Mouse (Mus musculus) midbrain, embryonic 16.5 days (tissue): Measurements from ENCODE around the gene Gm10959. TPM values are rescaled to one million over a fixed set of nuclear protein-coding genes. Genes with fewer than 3 reads are reported as not detected.

Experiments used
- ATAC-seq: fragments of 200-750 bp; cut with Nextera tagmentation; 2 replicates; pipeline ENCODE4 v1.8.0; 2017; ENCODE audit warnings: moderate TSS enrichment
- H3K27ac ChIP-seq: fragments of 300-500 bp; sonication (generic); 2 replicates; pipeline ENCODE4 v1.5.1; 2014; ENCODE audit warnings: mild to moderate bottlenecking, low read length, mixed read lengths
- H3K27me3 ChIP-seq: fragments of 300-500 bp; sonication (generic); 2 replicates; pipeline ENCODE4 v1.6.1; 2014; ENCODE audit warnings: low read depth, low read length, mixed read lengths; ENCODE audit not compliant: control insufficient read depth, insufficient read depth
- H3K36me3 ChIP-seq: fragments of 300-500 bp; sonication (generic); 2 replicates; pipeline ENCODE4 v1.6.1; 2014; ENCODE audit warnings: mild to moderate bottlenecking, low read length, moderate library complexity, mixed read lengths; ENCODE audit not compliant: control insufficient read depth, insufficient read depth
- H3K4me1 ChIP-seq: fragments of 300-500 bp; sonication (generic); 2 replicates; pipeline ENCODE4 v1.6.1; 2014; ENCODE audit warnings: mild to moderate bottlenecking, low read length, mixed read lengths; ENCODE audit not compliant: control insufficient read depth, insufficient read depth
- H3K4me2 ChIP-seq: fragments of 300-500 bp; sonication (generic); 2 replicates; pipeline ENCODE4 v1.6.1; 2014; ENCODE audit warnings: mild to moderate bottlenecking, low read length, mixed read lengths
- H3K4me3 ChIP-seq: fragments of 300-500 bp; sonication (generic); 2 replicates; pipeline ENCODE4 v1.5.1; 2014; ENCODE audit warnings: low read depth, mild to moderate bottlenecking, low read length, moderate library complexity, mixed read lengths
- H3K9ac ChIP-seq: fragments of 300-500 bp; sonication (generic); 2 replicates; pipeline ENCODE4 v1.6.1; 2014; ENCODE audit warnings: low read depth, low read length, mixed read lengths
- H3K9me3 ChIP-seq: fragments of 300-500 bp; sonication (generic); replicated peaks from 2 replicates; pipeline ENCODE4 v1.6.1; 2014; ENCODE audit warnings: mild to moderate bottlenecking, low read length, mixed read lengths; ENCODE audit not compliant: control insufficient read depth, poor library complexity, severe bottlenecking
- WGBS: fragments of 180-500 bp; shearing (Covaris S2); extraction: QIAGEN DNeasy Blood & Tissue Kit; methylation state at CpG from one replicate; pipeline ENCODE4 v1.1.7; 2014; 5-methylcytosine and 5-hydroxymethylcytosine counted together
- polyA plus RNA-seq: library from polyadenylated mRNA; unstranded; fragments of >200 nt; fragmentation: Nextera tagmentation; extraction: Ambion mirVana; gene quantifications from 2 replicates; pipeline ENCODE4 v1.2.1, GENCODE M21; 2015

Gene Gm10959
- polyA plus RNA-seq, 1 experiment from 2014 or later, result not detected

DNA sequence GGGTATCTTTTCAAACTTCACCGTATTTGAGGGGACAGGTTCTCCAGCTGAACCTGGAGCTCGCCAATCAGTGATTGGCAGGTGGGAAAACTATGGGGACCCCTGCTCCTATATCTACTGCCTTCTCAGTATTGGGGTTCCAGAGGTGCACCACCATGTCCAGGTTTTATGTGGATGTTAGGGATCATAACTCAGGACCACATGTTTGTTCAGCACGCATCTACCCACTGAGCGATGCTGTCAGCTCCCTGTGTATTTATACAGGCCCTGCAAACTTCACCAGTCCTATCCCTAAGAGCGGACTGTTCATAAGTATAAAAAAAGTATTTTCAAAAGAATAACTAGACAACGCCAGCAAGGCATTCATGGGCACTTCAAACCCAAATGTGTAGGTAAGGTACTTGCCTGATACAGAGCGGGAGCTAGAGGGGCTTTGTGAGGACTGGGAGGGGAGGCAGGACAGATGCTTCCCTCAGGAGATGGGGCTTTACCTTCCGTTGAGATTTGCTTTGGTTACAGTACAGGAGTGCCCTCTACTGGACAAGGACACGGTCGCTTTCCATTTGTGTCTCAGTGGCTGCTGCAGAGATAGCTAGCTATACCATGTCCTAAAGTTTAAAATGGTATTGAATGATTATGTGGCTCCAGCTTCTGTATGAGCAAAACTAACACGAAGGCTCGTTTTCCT lies 15.3 kb downstream of the Gm10959 start:
- Histone ChIP-seq H3K36me3 (no peaks in the 10 kb centered on the region), H3K4me1 (no peaks in the 10 kb centered on the region), H3K27ac (no peak overlapping the region), H3K4me3 (no peak overlapping the region), H3K27me3 (no peaks in the 10 kb centered on the region), H3K4me2 (no peak overlapping the region), H3K9me3 (no peaks in the 10 kb centered on the region), H3K9ac (no peak overlapping the region)
- 46% methylated on average over 12 of the region's 12 CpGs for WGBS
- ATAC-seq, result peak; percentile 62

GRCm38 (mm10) chr3:122898254-122898653 lies 20.9 kb downstream of the Gm10959 start:
- no peak for ATAC-seq
- Histone ChIP-seq H3K27me3 (no peaks in the 10 kb centered on the region), H3K9ac (no peak overlapping the region)

DNA sequence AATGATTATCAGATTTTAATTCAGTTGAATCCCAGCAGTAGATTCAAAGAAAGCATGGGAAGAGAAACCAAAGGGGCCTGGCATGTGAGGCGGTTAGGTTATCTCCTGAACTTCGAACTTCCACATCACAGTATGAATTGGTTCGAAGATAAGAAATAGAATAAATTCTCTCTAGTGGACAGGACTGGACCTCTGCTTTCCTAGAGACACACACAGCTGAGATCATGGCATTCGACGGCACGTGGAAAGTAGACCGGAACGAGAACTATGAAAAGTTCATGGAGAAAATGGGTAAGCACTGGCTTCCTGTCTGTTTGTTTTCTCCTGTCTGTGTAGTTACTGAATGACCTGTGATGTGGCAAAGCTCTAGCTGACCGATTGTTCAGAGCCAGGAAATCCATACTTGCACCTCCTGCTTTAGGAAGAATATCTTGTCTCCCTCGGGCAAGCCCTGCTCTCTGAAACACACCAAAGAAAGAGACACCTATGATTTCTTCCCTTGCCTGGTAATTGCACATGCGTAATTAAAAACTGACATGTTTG lies 23.9 kb downstream of the Gm10959 start:
- H3K9me3 ChIP-seq, result no peaks in the 10 kb centered on the region
- H3K36me3 ChIP-seq, result no peaks in the 10 kb centered on the region
- H3K4me1 ChIP-seq, result no peaks in the 10 kb centered on the region
- WGBS, result 91% methylated on average over 11 of the region's 11 CpGs
- H3K4me3 ChIP-seq, result no peak overlapping the region
- no peak overlapping the region for H3K9ac ChIP-seq
- ATAC-seq, result no peak
- no peak overlapping the region for H3K4me2 ChIP-seq
- no peak overlapping the region for H3K27ac ChIP-seq
- no peaks in the 10 kb centered on the region for H3K27me3 ChIP-seq

More at GRCm38 (mm10) chr3:122898254-122898653, 20.9 kb downstream of the Gm10959 start:
- Histone ChIP-seq H3K9me3 (no peaks in the 10 kb centered on the region), H3K4me1 (no peaks in the 10 kb centered on the region), H3K4me2 (no peak overlapping the region), H3K27ac (no peak overlapping the region), H3K36me3 (no peaks in the 10 kb centered on the region), H3K4me3 (no peak overlapping the region)
- WGBS, result 68% methylated on average over 6 of the region's 6 CpGs

GRCm38 (mm10) chr3:122894772-122895171 lies 24.4 kb downstream of the Gm10959 start, which contains the start of gene Fabp2:
Gene Fabp2, plus strand, starts transcription at chr3:122895072.
- Histone ChIP-seq H3K9ac (no peak within 1 kb of the TSS), H3K27me3 (no peaks in the 10 kb centered on the region), H3K4me3 (no peak within 1 kb of the TSS), H3K4me1 (no peaks in the 10 kb centered on the region), H3K9me3 (no peaks in the 10 kb centered on the region), H3K36me3 (no peaks in the 10 kb centered on the region), H3K4me2 (no peak within 1 kb of the TSS), H3K27ac (no peak within 1 kb of the TSS)
- no peak for ATAC-seq
- 96% methylated on average over 3 of the region's 3 CpGs for WGBS

- H3K4me3 ChIP-seq, result no peak overlapping the region
- H3K4me2 ChIP-seq, result no peak overlapping the region
- H3K27me3 ChIP-seq, result no peaks in the 10 kb centered on the region
- no peak overlapping the region for H3K27ac ChIP-seq
- no peaks in the 10 kb centered on the region for H3K9me3 ChIP-seq
- no peaks in the 10 kb centered on the region for H3K4me1 ChIP-seq
- no peaks in the 10 kb centered on the region for H3K36me3 ChIP-seq
- ATAC-seq, result no peak
- H3K9ac ChIP-seq, result no peak overlapping the region
- WGBS, result 92% methylated on average over 5 of the region's 5 CpGs
Measured at GRCm38 (mm10) chr3:122888371-122888819, 30.8 kb downstream of the Gm10959 start.

- Histone ChIP-seq H3K27ac (no peak overlapping the region), H3K9ac (no peak overlapping the region), H3K36me3 (no peaks in the 10 kb centered on the region), H3K4me1 (no peaks in the 10 kb centered on the region), H3K9me3 (no peaks in the 10 kb centered on the region), H3K27me3 (no peaks in the 10 kb centered on the region), H3K4me2 (no peak overlapping the region), H3K4me3 (no peak overlapping the region)
- ATAC-seq, result no peak
- WGBS, result 81% methylated on average over 4 of the region's 4 CpGs
Measured at GRCm38 (mm10) chr3:122887505-122888301, 31.5 kb downstream of the Gm10959 start.

DNA sequence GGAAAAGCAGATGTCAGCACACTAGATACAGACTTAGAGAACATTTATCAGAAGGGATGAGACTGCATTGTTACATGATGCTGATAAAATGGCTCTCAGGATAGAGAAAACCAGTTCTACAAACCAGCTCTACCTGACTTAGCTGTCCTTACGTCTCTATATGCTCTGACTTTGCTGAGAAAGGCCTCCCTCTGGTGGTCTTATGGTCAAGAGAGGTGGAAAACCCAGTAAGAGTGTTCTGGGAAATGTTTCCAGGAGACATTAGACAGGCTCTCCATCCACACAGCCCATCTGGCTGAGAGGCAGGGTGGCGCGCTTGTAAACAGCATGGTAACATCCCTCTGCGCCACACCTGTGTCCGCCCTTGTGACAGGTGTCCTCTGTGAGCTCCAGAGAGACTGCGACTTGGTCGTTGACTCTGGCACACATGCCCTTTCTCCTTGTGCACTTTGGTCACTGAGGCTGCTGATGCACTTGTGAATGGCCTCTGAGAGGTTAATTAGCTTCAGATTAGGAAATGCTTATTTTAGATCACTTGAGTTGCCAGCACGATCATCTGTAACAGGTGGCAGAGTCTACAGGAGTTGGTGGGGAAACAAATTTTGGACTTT lies 40.4 kb downstream of the Gm10959 start:
- Histone ChIP-seq H3K9me3 (no peaks in the 10 kb centered on the region), H3K4me2 (no peak overlapping the region), H3K9ac (no peak overlapping the region), H3K4me3 (no peak overlapping the region), H3K4me1 (no peaks in the 10 kb centered on the region), H3K36me3 (no peaks in the 10 kb centered on the region), H3K27ac (no peak overlapping the region), H3K27me3 (no peaks in the 10 kb centered on the region)
- 88% methylated on average over 8 of the region's 8 CpGs for WGBS
- ATAC-seq, result no peak

DNA sequence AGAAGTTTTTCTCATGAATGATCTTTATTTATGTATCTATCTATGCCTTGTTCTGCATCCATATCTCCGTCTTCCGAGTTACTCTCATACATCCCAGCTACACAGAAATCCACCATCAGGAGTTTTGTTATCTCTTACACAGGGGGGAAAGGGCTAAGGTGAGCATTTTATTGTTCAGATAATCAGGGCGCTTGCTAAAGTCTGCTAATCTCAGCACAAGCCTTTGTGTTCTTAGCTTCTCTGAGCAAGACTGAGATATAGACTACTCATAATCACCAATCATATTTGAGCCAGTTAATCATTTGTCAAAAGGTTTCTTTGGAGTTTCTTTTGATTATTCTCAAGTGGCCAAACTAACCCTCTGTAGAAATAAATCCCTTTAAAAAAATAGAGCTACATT lies 41.6 kb downstream of the Gm10959 start:
- Histone ChIP-seq H3K27ac (no peak overlapping the region), H3K4me3 (no peak overlapping the region), H3K9me3 (no peaks in the 10 kb centered on the region), H3K4me1 (no peaks in the 10 kb centered on the region), H3K36me3 (no peaks in the 10 kb centered on the region), H3K9ac (no peak overlapping the region), H3K4me2 (no peak overlapping the region), H3K27me3 (no peaks in the 10 kb centered on the region)
- 87% methylated on average over 3 of the region's 3 CpGs for WGBS
- ATAC-seq, result no peak
